Mouse (Mus musculus): Measurements from ENCODE around the gene Myo18a. TPM values are rescaled to one million over a fixed set of nuclear protein-coding genes. Genes with fewer than 3 reads are reported as not detected.

Myo18a gene
- polyA plus RNA-seq, 1 experiment, result 13.6 TPM

GRCm38 (mm10) chr11:77872685-77873084 is 109.6 kb downstream of the Myo18a start:
- H3K27ac ChIP-seq (ENCODE audit: control insufficient read depth, insufficient read depth, low read depth, low read length), result no peak overlapping the region
- H3K36me3 ChIP-seq (ENCODE audit: control insufficient read depth, insufficient read depth, low read length), result no peaks in the 10 kb centered on the region
- H3K4me3 ChIP-seq (ENCODE audit: control insufficient read depth, low read depth, low read length), result no peak overlapping the region
- H3K4me1 ChIP-seq (ENCODE audit: control insufficient read depth, insufficient read depth, low read length), result peaks cover 13% of the 10 kb centered on the region
- H3K27me3 ChIP-seq (ENCODE audit: control insufficient read depth, insufficient read depth, low read length), result no peaks in the 10 kb centered on the region
- no peak for TF ChIP-seq POLR2A (IDR thresholded peaks at IDR 0.05; ENCODE audit: control insufficient read depth, low read depth, low read length)
- no peak for TF ChIP-seq CTCF (IDR thresholded peaks at IDR 0.05; ENCODE audit: control insufficient read depth, insufficient read depth, insufficient replicate concordance, low read depth, low read length)

- TF ChIP-seq POLR2A (IDR thresholded peaks at IDR 0.05; ENCODE audit: control insufficient read depth, low read depth, low read length) (no peak), CTCF (IDR thresholded peaks at IDR 0.05; ENCODE audit: control insufficient read depth, insufficient read depth, insufficient replicate concordance, low read depth, low read length) (no peak)
- Histone ChIP-seq H3K4me1 (ENCODE audit: control insufficient read depth, insufficient read depth, low read length) (peaks cover 13% of the 10 kb centered on the region), H3K36me3 (ENCODE audit: control insufficient read depth, insufficient read depth, low read length) (no peaks in the 10 kb centered on the region), H3K4me3 (ENCODE audit: control insufficient read depth, low read depth, low read length) (no peak overlapping the region), H3K27me3 (ENCODE audit: control insufficient read depth, insufficient read depth, low read length) (no peaks in the 10 kb centered on the region), H3K27ac (ENCODE audit: control insufficient read depth, insufficient read depth, low read depth, low read length) (no peak overlapping the region)
Observed at GRCm38 (mm10) chr11:77873116-77873515, 110.1 kb downstream of the Myo18a start.

- Histone ChIP-seq H3K4me1 (ENCODE audit: control insufficient read depth, insufficient read depth, low read length) (peaks cover 13% of the 10 kb centered on the region), H3K4me3 (ENCODE audit: control insufficient read depth, low read depth, low read length) (no peak overlapping the region), H3K27ac (ENCODE audit: control insufficient read depth, insufficient read depth, low read depth, low read length) (no peak overlapping the region), H3K27me3 (ENCODE audit: control insufficient read depth, insufficient read depth, low read length) (no peaks in the 10 kb centered on the region), H3K36me3 (ENCODE audit: control insufficient read depth, insufficient read depth, low read length) (no peaks in the 10 kb centered on the region)
- TF ChIP-seq POLR2A (IDR thresholded peaks at IDR 0.05; ENCODE audit: control insufficient read depth, low read depth, low read length) (no peak), CTCF (IDR thresholded peaks at IDR 0.05; ENCODE audit: control insufficient read depth, insufficient read depth, insufficient replicate concordance, low read depth, low read length) (no peak)
Observed at GRCm38 (mm10) chr11:77874685-77875231, 111.7 kb downstream of the Myo18a start.

DNA sequence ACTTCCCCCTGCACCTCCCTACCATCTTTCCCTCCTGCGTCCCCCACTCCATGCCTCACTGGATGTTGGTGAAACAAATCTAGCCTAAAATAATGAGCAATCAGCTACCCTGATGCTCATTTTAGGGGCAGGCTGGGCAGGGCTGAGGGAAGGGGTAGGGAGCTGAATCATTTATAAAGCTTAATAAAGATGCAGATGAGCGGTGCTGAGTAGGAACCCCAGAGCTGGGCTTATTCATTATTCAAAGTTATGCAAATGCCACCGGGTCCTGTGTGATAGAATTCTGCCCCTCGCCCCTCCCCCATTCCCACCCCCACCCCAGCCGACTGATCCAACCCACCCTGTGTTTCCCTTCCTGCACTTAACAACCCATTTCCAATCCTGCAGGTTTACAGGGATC is 112.2 kb downstream of the Myo18a start:
- Histone ChIP-seq H3K27me3 (ENCODE audit: control insufficient read depth, insufficient read depth, low read length) (no peaks in the 10 kb centered on the region), H3K27ac (ENCODE audit: control insufficient read depth, insufficient read depth, low read depth, low read length) (no peak overlapping the region), H3K36me3 (ENCODE audit: control insufficient read depth, insufficient read depth, low read length) (no peaks in the 10 kb centered on the region)

DNA sequence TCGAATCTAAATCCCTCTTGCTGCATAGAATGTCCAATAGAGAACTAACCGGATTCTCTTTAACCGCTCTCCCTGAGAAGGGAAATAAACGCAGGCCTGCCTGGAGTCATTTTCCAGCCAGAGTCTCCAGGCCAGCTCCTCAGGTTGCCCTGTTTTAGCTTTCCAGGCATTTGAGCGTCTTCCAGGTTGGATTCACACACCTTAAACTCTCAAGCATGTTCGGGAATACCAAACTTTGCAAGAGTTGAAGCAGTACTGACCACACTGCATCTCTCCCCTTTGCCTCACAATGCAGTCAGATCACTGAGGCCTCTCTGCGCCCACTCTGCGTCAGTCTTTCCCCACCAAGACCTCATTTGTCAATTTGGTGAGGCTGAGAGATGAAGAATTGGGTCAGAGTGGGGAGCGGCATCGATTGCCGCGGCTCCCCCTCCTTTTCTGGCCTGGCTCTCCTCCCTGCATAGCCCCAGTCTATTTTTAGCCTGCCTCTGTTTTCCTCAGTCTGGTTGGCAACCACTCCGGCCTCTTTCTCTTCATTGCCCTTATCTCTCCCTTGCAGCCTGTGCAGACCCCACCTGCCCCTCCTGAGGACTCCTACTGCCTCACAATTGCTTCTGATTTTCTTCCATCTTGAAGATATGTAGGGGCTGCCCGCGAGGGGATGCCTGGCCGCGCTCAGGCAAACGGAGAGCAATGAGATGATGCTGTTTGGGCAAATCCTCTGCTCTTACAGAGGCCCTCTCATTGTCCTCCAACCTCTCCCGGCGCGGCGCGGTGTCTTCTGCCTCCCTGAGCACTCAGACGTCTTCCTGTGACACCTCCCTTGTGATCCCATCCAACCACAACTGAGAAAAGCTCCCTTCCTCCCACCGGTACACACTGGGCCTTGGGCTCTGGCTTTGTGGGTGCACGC is 113.1 kb downstream of the Myo18a start:
- no peaks in the 10 kb centered on the region for H3K36me3 ChIP-seq (ENCODE audit: control insufficient read depth, insufficient read depth, low read length)
- H3K4me3 ChIP-seq (ENCODE audit: control insufficient read depth, low read depth, low read length), result peak overlapping the region; percentile 17; the same call in 1 of the 2 replicates
- H3K27me3 ChIP-seq (ENCODE audit: control insufficient read depth, insufficient read depth, low read length), result no peaks in the 10 kb centered on the region
- TF ChIP-seq CTCF (IDR thresholded peaks at IDR 0.05; ENCODE audit: control insufficient read depth, insufficient read depth, insufficient replicate concordance, low read depth, low read length) (no peak), POLR2A (IDR thresholded peaks at IDR 0.05; ENCODE audit: control insufficient read depth, low read depth, low read length) (no peak)
- no peak overlapping the region for H3K27ac ChIP-seq (ENCODE audit: control insufficient read depth, insufficient read depth, low read depth, low read length)
- H3K4me1 ChIP-seq (ENCODE audit: control insufficient read depth, insufficient read depth, low read length), result peaks cover 13% of the 10 kb centered on the region

More for the DNA sequence above, 112.2 kb downstream of the Myo18a start:
- Histone ChIP-seq H3K4me3 (ENCODE audit: control insufficient read depth, low read depth, low read length) (no peak overlapping the region), H3K4me1 (ENCODE audit: control insufficient read depth, insufficient read depth, low read length) (peaks cover 13% of the 10 kb centered on the region)
- TF ChIP-seq CTCF (IDR thresholded peaks at IDR 0.05; ENCODE audit: control insufficient read depth, insufficient read depth, insufficient replicate concordance, low read depth, low read length) (no peak), POLR2A (IDR thresholded peaks at IDR 0.05; ENCODE audit: control insufficient read depth, low read depth, low read length) (no peak)

GRCm38 (mm10) chr11:77876760-77877148 is 113.7 kb downstream of the Myo18a start:
- H3K4me3 ChIP-seq (ENCODE audit: control insufficient read depth, low read depth, low read length), result peak overlapping the region; percentile 17; the same call in 1 of the 2 replicates
- no peak for TF ChIP-seq POLR2A (IDR thresholded peaks at IDR 0.05; ENCODE audit: control insufficient read depth, low read depth, low read length)
- TF ChIP-seq CTCF (IDR thresholded peaks at IDR 0.05; ENCODE audit: control insufficient read depth, insufficient read depth, insufficient replicate concordance, low read depth, low read length), result no peak
- peaks cover 13% of the 10 kb centered on the region for H3K4me1 ChIP-seq (ENCODE audit: control insufficient read depth, insufficient read depth, low read length)
- no peak overlapping the region for H3K27ac ChIP-seq (ENCODE audit: control insufficient read depth, insufficient read depth, low read depth, low read length)
- H3K27me3 ChIP-seq (ENCODE audit: control insufficient read depth, insufficient read depth, low read length), result no peaks in the 10 kb centered on the region
- no peaks in the 10 kb centered on the region for H3K36me3 ChIP-seq (ENCODE audit: control insufficient read depth, insufficient read depth, low read length)

DNA sequence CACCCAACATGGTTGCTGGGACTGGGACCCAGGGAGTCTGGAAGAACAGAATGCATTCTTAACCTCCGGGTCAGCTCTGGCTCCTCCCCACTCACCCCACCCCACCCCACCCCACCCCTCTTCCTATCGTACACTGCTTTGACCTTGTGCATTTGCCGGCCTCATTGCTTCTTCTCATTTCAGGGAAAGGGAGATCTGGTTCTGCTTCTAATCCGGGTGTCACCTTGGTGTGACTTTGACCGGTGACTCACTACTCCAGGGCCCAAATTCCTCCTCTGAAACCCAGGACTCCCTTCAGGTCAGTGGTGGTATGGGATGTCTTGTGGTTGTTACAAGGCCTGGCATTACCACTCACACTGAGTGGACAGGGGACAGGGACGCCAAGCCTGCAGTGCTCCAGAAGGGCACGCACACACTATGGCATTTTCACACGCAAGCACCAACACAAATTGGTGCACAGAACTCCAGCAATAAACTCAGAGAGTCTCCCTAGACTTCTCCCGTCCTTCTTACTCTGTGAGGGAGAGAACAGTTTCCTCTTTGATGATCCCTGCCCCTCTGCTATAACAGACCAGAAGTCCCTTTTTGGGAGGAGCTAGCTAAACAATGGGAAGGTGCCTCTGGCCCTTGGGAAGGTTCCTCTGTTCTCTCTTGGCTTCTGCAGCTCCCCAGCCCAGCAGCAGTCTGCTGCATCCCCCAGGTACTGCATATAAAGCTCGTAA is 121.6 kb downstream of the Myo18a start:
- no peak overlapping the region for H3K27ac ChIP-seq (ENCODE audit: control insufficient read depth, insufficient read depth, low read depth, low read length)
- TF ChIP-seq CTCF (IDR thresholded peaks at IDR 0.05; ENCODE audit: control insufficient read depth, insufficient read depth, insufficient replicate concordance, low read depth, low read length), result no peak
- TF ChIP-seq POLR2A (IDR thresholded peaks at IDR 0.05; ENCODE audit: control insufficient read depth, low read depth, low read length), result no peak
- H3K27me3 ChIP-seq (ENCODE audit: control insufficient read depth, insufficient read depth, low read length), result no peaks in the 10 kb centered on the region
- H3K4me1 ChIP-seq (ENCODE audit: control insufficient read depth, insufficient read depth, low read length), result no peaks in the 10 kb centered on the region; the same call in 1 of the 2 replicates
- H3K36me3 ChIP-seq (ENCODE audit: control insufficient read depth, insufficient read depth, low read length), result no peaks in the 10 kb centered on the region
- no peak overlapping the region for H3K4me3 ChIP-seq (ENCODE audit: control insufficient read depth, low read depth, low read length)

Data from testis, adult 2 months (tissue).